Mouse (Mus musculus): ENCODE data around the gene 3830406C13Rik. TPM values are rescaled to one million over a fixed set of nuclear protein-coding genes. Genes with fewer than 3 reads are reported as not detected.
A peak's percentile ranks its signal among the peaks of the same experiment; 100 is the strongest.
"Not testable (repeated sequence)": the region's sequence is repeated elsewhere in the genome, so short reads cannot be mapped to it uniquely, and the experiment has no call there.

The 3830406C13Rik gene
- 7.2 TPM for polyA plus RNA-seq (2012; fragmentation: generic; extraction: Trizol)
- long read RNA-seq, experiment 1, transcript 3830406C13Rik-202 (5 exons, 2,452 nt), result major isoform, 15 of 42 reads
- long read RNA-seq, experiment 1, transcript 3830406C13Rik-212 (1 exons, 2,469 nt), result minor isoform, 11 of 42 reads
- long read RNA-seq, experiment 1, partial matches to known transcripts, result 5 of 42 reads
- long read RNA-seq, experiment 1, other reads (novel, unspliced or antisense), result 4 of 42 reads
- long read RNA-seq, experiment 2, transcript 3830406C13Rik-213 (5 exons, 1,191 nt), result minor isoform, 5 of 29 reads
- long read RNA-seq, experiment 2, transcript 3830406C13Rik-202 (5 exons, 2,452 nt), result major isoform, 9 of 29 reads
- long read RNA-seq, experiment 2, partial matches to known transcripts, result 2 of 29 reads
- long read RNA-seq, experiment 2, other reads (novel, unspliced or antisense), result 7 of 29 reads

GRCm38 (mm10) chr14:12284141-12284912 lies at the start of gene 3830406C13Rik:
Gene 3830406C13Rik (plus strand): TSS chr14:12284173.
- peak within 1 kb of the TSS; percentile 80 for H3K4me3 ChIP-seq (ENCODE audit: insufficient read depth, poor library complexity, severe bottlenecking)
- TF ChIP-seq USF1 (IDR thresholded peaks at IDR 0.05; ENCODE audit: low read depth) (no peak), MYOG (IDR thresholded peaks at IDR 0.05; ENCODE audit: control insufficient read depth, extremely low read depth, insufficient read length) (no peak), MYOD1 (IDR thresholded peaks at IDR 0.05; ENCODE audit: control insufficient read depth, insufficient read length, low read depth) (no peak), FOSL1 (IDR thresholded peaks at IDR 0.05; ENCODE audit: insufficient read depth, low read length, poor library complexity, severe bottlenecking) (no peak), CTCF (IDR thresholded peaks at IDR 0.05; ENCODE audit: control insufficient read depth, insufficient read depth, insufficient read length) (no peak), MAX (IDR thresholded peaks at IDR 0.05) (no peak), CEBPB (IDR thresholded peaks at IDR 0.05; ENCODE audit: low read depth) (no peak)
- no peaks in the 10 kb centered on the region for H3K27me3 ChIP-seq (ENCODE audit: control insufficient read depth, insufficient read depth, insufficient read length)
- H3K79me3 ChIP-seq (ENCODE audit: low read depth), result no peaks in the 10 kb centered on the region
- peak within 1 kb of the TSS; percentile 82 for H3ac ChIP-seq (ENCODE audit: control insufficient read depth, insufficient read length, low read depth)
- H3K36me3 ChIP-seq (ENCODE audit: control insufficient read depth, insufficient read depth), result peaks cover 5% of the 10 kb centered on the region
- peaks cover 10% of the 10 kb centered on the region for H3K79me2 ChIP-seq (ENCODE audit: control insufficient read depth, insufficient read depth)

DNA sequence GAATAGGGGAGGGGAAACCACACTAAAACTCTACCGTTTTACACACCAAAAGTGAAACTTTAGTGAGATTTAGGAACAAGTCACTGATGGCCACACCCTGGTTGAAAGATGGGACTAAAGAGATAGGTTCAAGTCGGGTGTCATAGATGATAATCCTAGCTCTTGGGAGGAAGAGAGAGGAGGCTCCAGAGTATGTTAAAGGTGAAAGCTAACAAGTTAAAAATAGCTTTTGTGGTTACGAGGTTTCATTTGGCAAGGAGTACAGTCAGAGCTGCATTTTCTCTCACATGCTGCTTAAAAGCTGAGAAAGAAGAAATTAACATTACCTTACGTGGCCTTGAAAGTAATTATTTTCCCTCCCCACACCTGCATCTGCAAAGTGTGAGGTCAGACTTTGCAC lies 40.2 kb upstream of the 3830406C13Rik start:
- H3K79me2 ChIP-seq (ENCODE audit: control insufficient read depth, insufficient read depth), result no peaks in the 10 kb centered on the region
- no peaks in the 10 kb centered on the region for H3K36me3 ChIP-seq (ENCODE audit: control insufficient read depth, insufficient read depth)
- H3K79me3 ChIP-seq (ENCODE audit: low read depth), result no peaks in the 10 kb centered on the region
- TF ChIP-seq MAX (IDR thresholded peaks at IDR 0.05) (no peak), FOSL1 (IDR thresholded peaks at IDR 0.05; ENCODE audit: insufficient read depth, low read length, poor library complexity, severe bottlenecking) (no peak), MYOD1 (IDR thresholded peaks at IDR 0.05; ENCODE audit: control insufficient read depth, insufficient read length, low read depth) (no peak), USF1 (IDR thresholded peaks at IDR 0.05; ENCODE audit: low read depth) (no peak), CTCF (IDR thresholded peaks at IDR 0.05; ENCODE audit: control insufficient read depth, insufficient read depth, insufficient read length) (no peak), MYOG (IDR thresholded peaks at IDR 0.05; ENCODE audit: control insufficient read depth, extremely low read depth, insufficient read length) (no peak), CEBPB (IDR thresholded peaks at IDR 0.05; ENCODE audit: low read depth) (no peak)
- H3ac ChIP-seq (ENCODE audit: control insufficient read depth, insufficient read length, low read depth), result no peak overlapping the region
- no peak overlapping the region for H3K4me3 ChIP-seq (ENCODE audit: insufficient read depth, poor library complexity, severe bottlenecking)
- no peaks in the 10 kb centered on the region for H3K27me3 ChIP-seq (ENCODE audit: control insufficient read depth, insufficient read depth, insufficient read length)

DNA sequence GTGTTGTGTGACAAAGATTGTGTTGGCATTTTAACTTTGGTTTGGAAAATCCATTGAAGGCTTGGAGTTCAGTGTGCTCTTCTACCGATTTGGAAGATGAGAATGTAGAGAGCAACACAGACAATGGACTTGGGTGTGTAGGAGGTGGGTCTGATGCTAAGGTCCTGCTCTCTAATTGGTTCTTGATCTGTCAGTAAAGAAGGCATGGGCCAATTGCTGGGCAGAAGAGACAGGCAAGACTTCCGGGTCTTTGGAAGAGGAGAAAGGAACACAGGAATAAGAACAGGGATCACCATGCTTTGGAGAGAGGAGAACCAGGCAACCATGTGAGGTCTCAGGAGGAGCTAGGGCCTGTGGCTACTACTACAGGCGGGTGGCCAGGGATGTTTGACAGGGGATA lies 7.9 kb upstream of the 3830406C13Rik start:
- H3K4me3 ChIP-seq (ENCODE audit: insufficient read depth, poor library complexity, severe bottlenecking), result no peak overlapping the region
- no peaks in the 10 kb centered on the region for H3K79me2 ChIP-seq (ENCODE audit: control insufficient read depth, insufficient read depth)
- no peak overlapping the region for H3ac ChIP-seq (ENCODE audit: control insufficient read depth, insufficient read length, low read depth)
- no peaks in the 10 kb centered on the region for H3K27me3 ChIP-seq (ENCODE audit: control insufficient read depth, insufficient read depth, insufficient read length)
- no peaks in the 10 kb centered on the region for H3K36me3 ChIP-seq (ENCODE audit: control insufficient read depth, insufficient read depth)
- no peak for TF ChIP-seq CEBPB (IDR thresholded peaks at IDR 0.05; ENCODE audit: low read depth)
- TF ChIP-seq MYOG (IDR thresholded peaks at IDR 0.05; ENCODE audit: control insufficient read depth, extremely low read depth, insufficient read length), result no peak
- TF ChIP-seq CTCF (IDR thresholded peaks at IDR 0.05; ENCODE audit: control insufficient read depth, insufficient read depth, insufficient read length), result no peak
- no peak for TF ChIP-seq MYOD1 (IDR thresholded peaks at IDR 0.05; ENCODE audit: control insufficient read depth, insufficient read length, low read depth)
- TF ChIP-seq MAX (IDR thresholded peaks at IDR 0.05), result no peak
- TF ChIP-seq USF1 (IDR thresholded peaks at IDR 0.05; ENCODE audit: low read depth), result no peak
- TF ChIP-seq FOSL1 (IDR thresholded peaks at IDR 0.05; ENCODE audit: insufficient read depth, low read length, poor library complexity, severe bottlenecking), result no peak
- H3K79me3 ChIP-seq (ENCODE audit: low read depth), result no peaks in the 10 kb centered on the region

GRCm38 (mm10) chr14:12283641-12284040 lies 332 bp upstream of the 3830406C13Rik start, which contains the start of gene Gm49355:
Gene Gm49355 (plus strand): TSS chr14:12283976.
- Histone ChIP-seq H3K27me3 (ENCODE audit: control insufficient read depth, insufficient read depth, insufficient read length) (no peaks in the 10 kb centered on the region), H3ac (ENCODE audit: control insufficient read depth, insufficient read length, low read depth) (peak within 1 kb of the TSS; percentile 82), H3K79me3 (ENCODE audit: low read depth) (no peaks in the 10 kb centered on the region), H3K4me3 (ENCODE audit: insufficient read depth, poor library complexity, severe bottlenecking) (peak within 1 kb of the TSS; percentile 80), H3K79me2 (ENCODE audit: control insufficient read depth, insufficient read depth) (peaks cover 10% of the 10 kb centered on the region), H3K36me3 (ENCODE audit: control insufficient read depth, insufficient read depth) (peaks cover 5% of the 10 kb centered on the region)
- TF ChIP-seq CTCF (IDR thresholded peaks at IDR 0.05; ENCODE audit: control insufficient read depth, insufficient read depth, insufficient read length), result no peak
- no peak for TF ChIP-seq CEBPB (IDR thresholded peaks at IDR 0.05; ENCODE audit: low read depth)
- no peak for TF ChIP-seq MAX (IDR thresholded peaks at IDR 0.05)
- TF ChIP-seq MYOG (IDR thresholded peaks at IDR 0.05; ENCODE audit: control insufficient read depth, extremely low read depth, insufficient read length), result no peak
- TF ChIP-seq MYOD1 (IDR thresholded peaks at IDR 0.05; ENCODE audit: control insufficient read depth, insufficient read length, low read depth), result no peak
- no peak for TF ChIP-seq USF1 (IDR thresholded peaks at IDR 0.05; ENCODE audit: low read depth)
- no peak for TF ChIP-seq FOSL1 (IDR thresholded peaks at IDR 0.05; ENCODE audit: insufficient read depth, low read length, poor library complexity, severe bottlenecking)

- H3ac ChIP-seq (ENCODE audit: control insufficient read depth, insufficient read length, low read depth); H3K79me2 ChIP-seq (ENCODE audit: control insufficient read depth, insufficient read depth); H3K27me3 ChIP-seq (ENCODE audit: control insufficient read depth, insufficient read depth, insufficient read length); H3K79me3 ChIP-seq (ENCODE audit: low read depth); H3K36me3 ChIP-seq (ENCODE audit: control insufficient read depth, insufficient read depth); H3K4me3 ChIP-seq (ENCODE audit: insufficient read depth, poor library complexity, severe bottlenecking): not testable (repeated sequence)
Measured at GRCm38 (mm10) chr14:12289747-12290146, 5.8 kb downstream of the 3830406C13Rik start.

Data from C2C12 (cell line).